Mouse (Mus musculus): ENCODE data around the gene Bcl3.
A peak's percentile ranks its signal among the peaks of the same experiment; 100 is the strongest.

DNA sequence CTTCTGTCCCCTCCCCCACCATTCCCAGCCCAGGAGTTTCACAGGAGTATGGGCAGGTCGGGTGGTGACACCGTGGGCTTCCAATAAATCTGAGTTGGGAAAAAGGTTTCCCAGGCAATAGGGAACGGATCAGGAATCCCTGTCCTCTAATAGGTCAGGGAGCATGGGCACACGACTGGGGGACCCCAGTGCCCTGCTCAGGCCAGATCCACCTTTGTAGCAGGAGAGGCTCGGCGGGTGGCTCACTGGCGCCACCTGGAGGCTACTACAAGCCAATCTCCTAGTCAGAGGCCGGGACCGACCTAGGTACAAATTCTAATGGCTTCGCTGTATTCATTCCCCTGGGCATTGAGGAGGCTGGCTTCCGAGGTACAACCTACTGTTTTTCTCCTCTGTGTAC, 21.0 kb upstream of the Bcl3 start:
- TF ChIP-seq CTCF (IDR thresholded peaks at IDR 0.05; ENCODE audit: low read depth) (peak; percentile 94), EP300 (IDR thresholded peaks at IDR 0.05; ENCODE audit: low read depth) (peak; percentile 17; the same call in 1 of the 2 replicates)
